Mouse (Mus musculus) cerebellum, adult 2 months (tissue): ENCODE measurements at regions not wholly inside any gene's neighbourhood (a gene's known extent, or its start where the extent isn't known, plus 50 kb on each side); places are given as distances from the start of the nearest gene placed in this dataset.

Experiments used
- CTCF ChIP-seq: fragments of 200-500 bp; IDR thresholded peaks from 2 replicates; pipeline ENCODE4 v1.5.1; 2011; ENCODE audit warnings: low read depth, mild to moderate bottlenecking, control low read depth, low read length, moderate library complexity, borderline replicate concordance; ENCODE audit not compliant: insufficient read depth
- POLR2A ChIP-seq: fragments of 200-500 bp; IDR thresholded peaks from 2 replicates; pipeline ENCODE4 v1.6.1; 2011; ENCODE audit warnings: low read length, control low read depth, borderline replicate concordance; ENCODE audit not compliant: insufficient read depth

DNA sequence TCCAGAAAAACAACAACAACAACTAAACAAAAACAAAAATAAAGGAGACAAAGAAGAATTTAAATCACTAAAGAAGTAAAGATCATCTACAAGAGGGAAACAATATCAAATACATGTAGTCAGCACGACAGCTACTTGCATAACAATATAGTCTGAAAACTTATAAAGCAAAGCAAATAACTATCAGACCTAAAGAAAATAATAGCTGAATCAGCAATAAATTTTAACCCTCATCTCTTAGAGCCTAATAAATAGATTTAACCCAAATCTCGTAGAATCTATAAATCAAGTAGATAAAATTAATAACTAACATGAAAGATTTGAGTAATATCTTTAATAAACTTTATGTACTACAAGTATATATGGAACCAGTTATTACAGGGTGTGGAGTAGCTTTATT, 324.2 kb downstream of the Lmo4 start:
- TF ChIP-seq POLR2A (no peak), CTCF (no peak)
